Mouse (Mus musculus): ENCODE data around the gene Zkscan14.

Gene Zkscan14

DNA sequence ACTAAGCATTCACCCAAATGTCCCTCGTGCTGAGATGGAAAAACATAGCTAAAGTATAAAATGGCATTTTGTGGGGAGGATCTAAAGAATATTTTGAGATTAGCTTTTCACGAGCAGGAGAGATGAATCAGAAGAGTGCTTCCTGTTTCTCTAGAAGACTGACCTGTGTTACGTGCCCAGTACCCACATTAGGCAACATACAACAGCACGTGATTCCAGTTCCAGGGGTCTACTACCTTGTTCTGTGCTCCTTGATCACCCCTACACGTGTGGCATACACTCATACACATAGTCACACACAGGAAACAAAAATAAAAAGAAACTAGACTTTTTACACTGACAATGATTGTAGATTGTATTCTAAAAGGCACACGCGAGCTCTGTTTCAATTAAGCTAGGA, 1.3 kb downstream of the Zkscan14 start:
- DNase-seq: no peak

- DNase-seq: no peak
Observed at GRCm38 (mm10) chr5:145191962-145192361, 9.7 kb downstream of the Zkscan14 start, which contains the start of gene Atp5j2. Gene Atp5j2 (minus strand): TSS chr5:145192062.

DNA sequence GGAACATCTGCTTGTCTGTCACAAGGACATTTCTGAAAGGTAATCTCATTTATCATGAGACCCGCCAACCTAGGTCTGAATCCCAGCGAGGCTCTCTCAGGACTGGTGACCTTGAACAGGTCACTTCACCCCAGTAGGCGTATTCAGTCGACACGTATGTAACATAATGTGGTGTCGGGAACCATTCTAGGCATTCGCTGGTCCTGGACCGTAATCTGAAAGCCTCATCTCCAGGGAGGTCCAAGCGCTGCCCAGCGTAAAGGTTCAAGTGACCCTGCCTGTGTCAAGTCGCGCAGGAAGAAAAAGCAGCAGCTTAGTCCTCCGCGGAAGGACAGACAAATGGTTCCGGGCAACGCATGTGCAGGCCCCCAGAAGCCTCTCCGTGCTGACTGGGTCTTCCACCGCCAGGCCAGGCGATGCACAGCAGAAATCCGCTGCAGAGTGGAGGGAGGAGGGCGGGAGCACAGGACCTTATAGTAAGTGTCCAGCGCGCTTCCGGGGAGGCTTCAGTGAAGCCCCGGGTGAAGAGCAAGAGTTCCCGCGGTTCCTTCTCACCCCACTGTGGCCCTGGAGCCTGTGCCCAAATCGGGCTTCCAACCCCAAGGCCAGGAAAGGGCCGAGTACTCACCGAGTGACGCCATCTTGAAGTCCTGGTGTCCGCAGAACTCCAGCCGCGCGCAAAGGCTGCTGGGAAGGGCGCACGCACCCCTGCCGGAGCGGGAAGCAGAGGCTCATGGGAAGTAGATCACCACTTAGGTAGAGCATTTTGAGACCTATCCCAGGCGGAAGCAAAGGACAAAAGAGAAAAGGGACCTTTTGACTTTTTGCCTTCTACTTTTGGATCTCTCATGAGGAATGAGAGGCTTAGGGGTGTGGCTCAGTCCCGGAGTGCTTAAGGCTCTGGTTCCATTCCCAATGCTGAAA, 10.5 kb downstream of the Zkscan14 start:
- DNase-seq: peak; percentile 90

GRCm38 (mm10) chr5:145190373-145190772, 11.3 kb downstream of the Zkscan14 start:
- DNase-seq: no peak

DNA sequence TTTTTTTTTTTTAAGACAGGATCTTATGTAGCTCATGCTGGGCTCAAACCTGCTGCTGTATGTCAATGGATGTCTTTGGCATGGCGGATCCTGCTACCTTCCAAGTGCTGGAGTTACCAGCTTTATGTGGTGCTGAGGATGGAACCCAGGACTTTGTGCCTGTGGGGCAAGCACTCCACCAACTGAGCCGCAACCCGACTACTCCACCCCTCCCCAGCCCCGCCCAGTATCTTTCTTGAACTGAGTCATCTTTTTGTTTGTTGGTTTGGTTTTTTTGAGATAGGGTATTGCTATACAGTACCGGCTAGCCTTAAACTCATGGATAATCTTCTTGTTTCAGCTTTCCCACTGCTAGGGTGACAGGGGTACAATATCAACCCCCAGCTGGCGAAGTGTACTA, 12.3 kb downstream of the Zkscan14 start:
- DNase-seq: no peak

- no peak for DNase-seq
Observed at GRCm38 (mm10) chr5:145185244-145185643, 16.4 kb downstream of the Zkscan14 start.

DNA sequence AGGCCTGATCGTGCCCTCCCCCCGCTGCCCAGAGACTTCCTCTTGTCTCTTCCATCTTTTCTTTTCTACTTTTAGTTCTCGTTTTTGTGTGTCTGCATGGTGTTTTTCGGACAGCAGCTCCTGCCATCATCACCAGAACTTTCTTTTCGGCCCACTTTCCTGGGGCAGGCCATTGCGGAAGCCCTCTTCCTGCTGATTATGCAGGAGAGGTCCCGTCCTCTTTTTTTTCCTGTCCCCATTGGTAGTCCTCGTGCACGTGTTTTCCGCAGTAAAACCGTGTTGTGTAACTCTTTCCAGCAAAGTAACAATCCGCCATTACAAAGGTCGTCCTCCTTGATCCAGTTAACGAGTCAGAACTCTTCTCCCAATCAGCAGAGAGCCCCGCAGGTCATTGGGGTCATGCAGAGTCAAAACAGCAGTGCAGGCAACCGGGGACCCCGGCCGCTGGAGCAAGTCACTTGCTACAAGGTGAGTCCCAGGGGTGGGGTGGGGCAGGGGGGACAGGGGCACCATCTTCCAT, 23.1 kb downstream of the Zkscan14 start:
- no peak for DNase-seq

DNA sequence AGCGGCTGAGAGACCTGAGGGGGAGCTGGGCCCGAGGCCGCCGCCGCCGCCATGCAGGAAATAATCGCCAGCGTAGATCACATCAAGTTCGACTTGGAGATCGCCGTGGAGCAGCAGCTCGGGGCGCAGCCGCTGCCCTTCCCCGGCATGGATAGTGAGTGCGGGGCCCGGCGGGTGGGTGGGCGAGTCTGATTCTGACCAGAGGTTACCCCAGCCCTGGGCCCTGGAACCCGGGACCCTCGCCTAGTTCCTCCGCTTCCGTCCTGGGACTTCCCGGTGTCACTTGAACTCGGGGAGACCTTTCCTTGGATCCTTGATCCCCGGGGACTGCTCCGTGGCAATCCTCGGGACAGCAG, 34.4 kb downstream of the Zkscan14 start:
- no peak for DNase-seq

DNA sequence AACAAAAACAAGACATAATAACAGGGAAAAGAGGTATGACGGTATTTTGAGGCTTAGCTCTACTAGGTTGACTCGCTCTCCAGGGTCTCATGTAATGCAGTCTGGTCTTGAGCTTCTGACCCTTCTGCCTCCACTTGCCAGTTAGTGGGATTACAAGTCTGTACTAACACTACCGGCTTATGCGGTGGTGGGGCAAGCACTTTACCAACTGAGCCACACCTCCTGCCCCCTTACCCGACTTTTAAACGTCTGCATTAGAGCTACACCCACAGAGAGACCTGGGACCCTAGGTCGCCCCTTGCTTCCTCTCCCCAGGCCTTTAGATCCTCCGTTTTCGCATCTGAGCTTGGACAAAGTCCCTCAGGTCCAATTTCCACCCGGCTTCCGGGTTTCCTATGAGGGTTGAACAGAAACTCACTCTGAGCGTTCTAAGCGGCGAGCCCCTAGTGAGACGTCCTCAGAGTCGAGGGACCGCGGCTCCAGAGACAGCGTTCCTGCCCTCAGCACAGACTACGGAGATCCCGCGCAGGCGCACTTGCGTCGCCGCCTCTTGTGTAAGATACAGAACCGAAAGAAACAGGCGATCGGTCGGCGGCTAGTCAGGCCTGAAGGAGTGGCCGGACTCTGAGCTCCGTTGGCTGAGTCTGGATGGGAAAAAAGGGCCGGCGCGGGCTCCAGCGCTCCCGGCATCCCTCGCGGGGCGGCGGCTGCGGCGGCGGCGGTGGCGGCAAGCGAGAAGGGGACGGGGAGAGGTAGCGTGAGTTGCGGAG, 34.9 kb downstream of the Zkscan14 start, which contains the start of the genes Ptcd1 and Cpsf4:
Ptcd1 (minus strand) TSS at position 573 of the 770 bp plus-strand sequence.
Cpsf4 (plus strand) TSS at position 678 of the 770 bp plus-strand sequence.
- DNase-seq: peak; percentile 99

GRCm38 (mm10) chr5:145165184-145165583, 36.5 kb downstream of the Zkscan14 start:
- DNase-seq: no peak

GRCm38 (mm10) chr5:145164710-145165109, 37.0 kb downstream of the Zkscan14 start:
- DNase-seq: no peak

- DNase-seq: no peak
Observed at GRCm38 (mm10) chr5:145161361-145161760, 40.3 kb downstream of the Zkscan14 start.

DNA sequence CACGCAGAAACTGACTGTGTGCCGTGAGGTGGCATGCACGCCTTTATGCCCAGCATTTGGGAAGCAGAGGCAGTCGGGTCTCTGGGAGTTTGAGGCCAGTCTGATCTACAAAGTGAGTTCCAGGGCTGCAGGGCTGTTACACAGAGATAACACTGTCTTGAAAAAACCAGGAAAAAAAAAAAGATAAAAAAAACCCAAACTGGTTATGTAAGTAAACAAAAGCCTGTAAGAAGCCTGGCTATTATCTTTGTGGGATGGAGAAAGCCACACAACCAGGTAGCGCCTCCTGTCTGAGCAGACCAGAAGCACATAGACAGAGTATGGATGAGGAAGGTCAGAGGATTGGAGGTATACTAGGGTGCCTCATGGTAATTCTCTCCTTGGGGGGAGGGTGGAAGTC, 49.0 kb downstream of the Zkscan14 start:
- no peak for DNase-seq

DNA sequence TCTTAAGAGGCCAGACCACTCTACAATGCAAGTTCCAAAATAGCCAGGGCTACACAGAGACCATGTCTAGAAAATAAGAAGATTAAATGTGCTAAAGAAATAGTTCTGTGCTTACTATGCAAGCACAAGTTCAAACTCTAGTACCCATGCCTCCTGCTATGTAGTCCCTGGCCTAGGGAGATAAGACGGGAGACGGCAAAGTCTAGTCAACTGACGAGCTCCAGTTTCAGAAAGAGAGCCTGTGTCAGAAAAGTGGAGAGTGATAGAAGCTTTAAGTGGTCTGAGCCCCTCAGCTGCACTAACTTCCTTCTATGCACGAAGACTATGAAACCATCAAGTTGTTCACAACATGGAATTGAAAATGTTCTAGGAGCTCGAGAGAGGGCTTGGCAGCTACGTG, 52.4 kb downstream of the Zkscan14 start:
- DNase-seq: no peak

DNA sequence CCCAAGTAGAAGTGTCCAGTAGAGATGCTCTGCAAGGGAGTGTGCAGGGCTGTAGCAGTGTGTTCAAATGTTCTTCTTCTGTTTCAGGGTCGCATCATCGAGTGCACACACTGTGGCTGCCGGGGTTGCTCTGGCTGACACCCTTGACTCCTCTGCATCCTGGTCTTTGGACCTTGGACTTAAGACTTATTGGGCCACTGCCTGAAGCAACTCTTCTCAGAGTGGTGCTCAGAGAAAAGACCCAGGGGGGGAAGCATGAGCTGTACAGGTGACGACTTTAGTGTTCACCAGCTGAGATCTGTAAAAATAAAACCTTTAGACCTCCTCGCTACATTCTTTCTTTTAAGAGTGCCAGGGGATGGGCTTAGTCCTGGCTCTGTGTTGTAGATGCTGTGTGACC, 53.9 kb downstream of the Zkscan14 start:
- DNase-seq: no peak

All from thymus, postnatal 4 days (tissue).